Mouse (Mus musculus) spleen, adult 2 months (tissue): ENCODE measurements at regions not wholly inside any gene's neighbourhood (a gene's known extent, or its start where the extent isn't known, plus 50 kb on each side); places are given as distances from the start of the nearest gene placed in this dataset.

Experiments used
- DNase-seq, 2 experiments: peaks; one replicate each; pipeline versions ENCODE4 v3.0.0 to v3.0.0-alpha.2; 2012 to 2021; ENCODE audit warnings: low spot score in 2 of 2, low read depth in 1 of 2
- H3K27ac ChIP-seq: fragments of 200-500 bp; 2 replicates; pipeline ENCODE4 v1.5.1; 2012; ENCODE audit warnings: low read length, inconsistent platforms; ENCODE audit not compliant: insufficient read depth
- H3K27me3 ChIP-seq: fragments of 200-500 bp; 2 replicates; pipeline ENCODE4 v1.6.1; 2012; ENCODE audit warnings: mild to moderate bottlenecking, moderate library complexity, low read length, inconsistent platforms; ENCODE audit not compliant: control insufficient read depth, insufficient read depth
- H3K36me3 ChIP-seq: fragments of 200-500 bp; 2 replicates; pipeline ENCODE4 v1.6.1; 2012; ENCODE audit warnings: mild to moderate bottlenecking, low read length, inconsistent platforms; ENCODE audit not compliant: control insufficient read depth, insufficient read depth
- H3K4me1 ChIP-seq: fragments of 200-500 bp; 2 replicates; pipeline ENCODE4 v1.6.1; 2011; ENCODE audit warnings: inconsistent platforms; ENCODE audit not compliant: control insufficient read depth, insufficient read depth, insufficient read length
- H3K4me3 ChIP-seq: fragments of 200-500 bp; 2 replicates; pipeline ENCODE4 v1.5.1; 2011; ENCODE audit warnings: mild to moderate bottlenecking, inconsistent platforms; ENCODE audit not compliant: insufficient read depth, insufficient read length; ENCODE audit errors: extremely low read depth
- CTCF ChIP-seq: fragments of 200-500 bp; IDR thresholded peaks from 2 replicates; pipeline ENCODE4 v1.5.1; 2011; ENCODE audit warnings: mild to moderate bottlenecking, inconsistent platforms; ENCODE audit not compliant: insufficient read depth, insufficient read length, insufficient replicate concordance; ENCODE audit errors: extremely low read depth
- POLR2A ChIP-seq: fragments of 200-500 bp; IDR thresholded peaks from 2 replicates; pipeline ENCODE4 v1.6.1; 2011; ENCODE audit warnings: low read depth, low read length, inconsistent platforms
- WGBS: fragments of 180-500 bp; shearing (Covaris S2); methylation state at CpG from one replicate; pipeline ENCODE4 v1.1.7; 2018; 5-methylcytosine and 5-hydroxymethylcytosine counted together

DNA sequence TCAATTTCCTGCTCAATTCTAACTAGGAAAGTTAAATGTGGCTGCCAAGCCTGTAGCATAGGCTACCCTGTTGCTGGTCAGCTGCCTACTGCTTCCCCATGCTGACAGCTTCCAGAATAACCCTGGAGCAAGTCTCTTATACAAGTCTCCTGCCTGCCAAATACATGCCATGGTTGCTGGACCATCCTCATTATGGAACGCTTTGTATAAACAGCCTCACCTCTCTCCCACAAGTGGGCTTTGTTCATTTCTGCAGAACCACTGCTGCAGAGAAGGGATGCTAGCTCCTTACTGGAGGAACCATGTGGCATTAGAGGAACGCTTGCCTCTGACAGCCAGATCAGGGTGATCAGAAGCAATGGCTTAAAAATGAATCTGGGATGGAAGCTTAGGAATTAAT, 1492.4 kb upstream of the Gm6569 start:
- H3K27me3 ChIP-seq, result no peaks in the 10 kb centered on the region
- WGBS, result 92% methylated on average over 2 of the region's 2 CpGs
- no peaks in the 10 kb centered on the region for H3K4me1 ChIP-seq
- DNase-seq, result no peak
- H3K36me3 ChIP-seq, result no peaks in the 10 kb centered on the region
- TF ChIP-seq CTCF, result no peak
- TF ChIP-seq POLR2A, result no peak
- no peak overlapping the region for H3K4me3 ChIP-seq
- H3K27ac ChIP-seq, result no peak overlapping the region

DNA sequence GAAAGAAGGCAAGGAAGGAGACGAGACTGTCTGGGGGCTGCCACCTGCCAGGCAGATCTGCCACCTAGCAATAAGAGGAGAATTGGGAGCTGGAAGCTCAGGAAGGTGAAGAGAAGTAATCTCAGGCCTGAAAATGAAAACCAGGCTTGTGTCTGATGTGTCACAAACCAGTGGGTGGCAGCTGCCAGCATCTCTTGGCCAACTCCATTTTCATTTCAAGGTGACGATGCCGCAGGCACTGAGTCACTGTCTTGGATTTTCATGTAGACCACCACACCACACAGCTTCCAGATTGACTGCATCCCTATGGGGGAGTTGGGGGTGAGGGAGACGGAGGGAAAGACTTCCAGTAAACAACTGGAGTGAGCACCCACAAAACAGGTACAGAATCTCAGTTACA, 1491.9 kb upstream of the Gm6569 start:
- WGBS, result 82% methylated on average over 4 of the region's 4 CpGs
- TF ChIP-seq POLR2A (no peak), CTCF (no peak)
- Histone ChIP-seq H3K27me3 (no peaks in the 10 kb centered on the region), H3K4me3 (no peak overlapping the region), H3K27ac (no peak overlapping the region), H3K4me1 (no peaks in the 10 kb centered on the region), H3K36me3 (no peaks in the 10 kb centered on the region)
- DNase-seq, result no peak

DNA sequence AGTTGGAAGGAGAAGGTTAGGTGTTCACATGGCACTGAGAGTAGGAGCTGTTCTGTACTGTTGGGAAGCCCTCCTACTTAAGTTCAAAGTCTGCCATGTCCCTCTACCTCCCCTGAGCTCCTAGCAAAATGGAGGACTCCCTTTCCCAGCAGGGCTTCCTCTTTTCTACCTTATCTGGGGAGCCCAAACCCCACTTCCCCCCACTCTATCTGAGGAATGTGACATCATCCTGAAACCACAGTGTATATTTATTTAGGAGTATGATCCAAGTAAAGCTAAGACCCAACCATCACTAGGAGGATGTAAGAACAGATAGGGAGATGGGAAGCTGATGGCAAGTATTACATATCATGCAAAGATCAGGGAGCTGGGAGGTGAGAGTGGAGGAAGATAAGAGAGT, 1490.6 kb upstream of the Gm6569 start:
- Histone ChIP-seq H3K4me1 (no peaks in the 10 kb centered on the region), H3K36me3 (no peaks in the 10 kb centered on the region), H3K4me3 (no peak overlapping the region), H3K27me3 (no peaks in the 10 kb centered on the region), H3K27ac (no peak overlapping the region)
- DNase-seq, result no peak
- TF ChIP-seq POLR2A (no peak), CTCF (no peak)

DNA sequence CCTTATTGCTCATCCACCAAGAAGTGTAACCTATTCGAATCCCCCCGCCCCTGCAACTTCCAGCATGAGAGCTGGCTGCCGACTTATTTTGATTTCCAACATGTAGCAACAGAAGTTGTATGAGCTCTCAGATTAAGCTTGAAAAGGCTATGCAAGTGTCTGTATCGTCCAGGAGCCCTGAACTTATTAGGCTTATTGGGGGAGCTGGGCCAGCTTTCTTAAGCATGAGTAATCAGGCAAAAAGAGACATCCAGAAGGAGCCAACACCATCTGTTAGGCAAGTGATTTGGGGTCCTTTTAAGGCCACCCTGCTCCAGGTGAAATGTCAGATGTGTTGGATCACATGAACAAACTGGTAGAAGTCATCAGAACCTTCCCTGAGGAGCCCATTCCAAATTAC, 1481.0 kb upstream of the Gm6569 start:
- 69% methylated on average over 4 of the region's 4 CpGs for WGBS
- no peak for DNase-seq
- H3K36me3 ChIP-seq, result no peaks in the 10 kb centered on the region
- TF ChIP-seq POLR2A, result no peak
- TF ChIP-seq CTCF, result no peak
- H3K4me1 ChIP-seq, result no peaks in the 10 kb centered on the region
- no peaks in the 10 kb centered on the region for H3K27me3 ChIP-seq
- no peak overlapping the region for H3K4me3 ChIP-seq
- H3K27ac ChIP-seq, result no peak overlapping the region

DNA sequence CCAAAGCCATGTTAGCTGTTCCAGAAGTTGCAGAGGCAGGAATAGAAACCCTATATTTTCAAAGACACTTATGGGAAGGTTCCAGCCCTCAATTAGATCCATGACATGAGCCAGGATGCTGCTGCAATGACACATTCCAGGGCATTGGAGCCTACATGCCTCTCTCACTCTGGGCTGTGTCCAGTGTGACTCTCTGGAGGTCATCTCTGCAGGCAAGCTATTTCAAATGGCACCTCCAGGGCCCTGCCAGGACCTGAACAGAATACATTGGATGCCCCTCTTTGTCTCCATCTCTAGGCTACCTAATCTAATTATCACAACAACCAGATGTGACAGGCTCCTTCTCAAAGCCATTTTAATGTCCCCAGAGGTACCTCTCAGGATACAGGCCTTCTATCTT, 1478.7 kb upstream of the Gm6569 start:
- Histone ChIP-seq H3K4me3 (no peak overlapping the region), H3K27ac (no peak overlapping the region), H3K4me1 (no peaks in the 10 kb centered on the region), H3K36me3 (no peaks in the 10 kb centered on the region), H3K27me3 (no peaks in the 10 kb centered on the region)
- DNase-seq, result no peak
- no peak for TF ChIP-seq CTCF
- TF ChIP-seq POLR2A, result no peak

DNA sequence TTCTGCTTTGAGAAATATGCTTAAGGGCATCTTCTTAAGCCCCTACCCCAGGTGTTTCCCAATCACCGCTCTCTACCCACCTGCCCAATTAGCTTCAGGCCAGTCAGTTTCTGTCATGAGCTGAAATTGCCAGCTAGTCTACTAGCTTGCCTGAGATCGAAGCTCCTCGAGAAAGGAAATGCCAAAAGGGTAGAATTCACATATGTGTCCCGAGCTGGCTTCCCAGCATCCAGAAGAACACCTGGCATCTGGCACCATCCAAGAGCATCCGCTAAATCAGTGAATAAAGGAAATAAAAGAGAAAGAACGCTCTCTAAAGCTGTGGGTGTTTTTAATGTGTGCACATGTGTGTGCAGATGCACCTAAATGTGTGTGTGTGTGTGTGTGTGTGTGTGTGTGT, 1474.7 kb upstream of the Gm6569 start:
- DNase-seq, result no peak
- Histone ChIP-seq H3K27ac (no peak overlapping the region), H3K27me3 (no peaks in the 10 kb centered on the region), H3K4me3 (no peak overlapping the region), H3K4me1 (no peaks in the 10 kb centered on the region), H3K36me3 (no peaks in the 10 kb centered on the region)
- TF ChIP-seq POLR2A (no peak), CTCF (no peak)
- WGBS, result 80% methylated on average over 6 of the region's 6 CpGs

DNA sequence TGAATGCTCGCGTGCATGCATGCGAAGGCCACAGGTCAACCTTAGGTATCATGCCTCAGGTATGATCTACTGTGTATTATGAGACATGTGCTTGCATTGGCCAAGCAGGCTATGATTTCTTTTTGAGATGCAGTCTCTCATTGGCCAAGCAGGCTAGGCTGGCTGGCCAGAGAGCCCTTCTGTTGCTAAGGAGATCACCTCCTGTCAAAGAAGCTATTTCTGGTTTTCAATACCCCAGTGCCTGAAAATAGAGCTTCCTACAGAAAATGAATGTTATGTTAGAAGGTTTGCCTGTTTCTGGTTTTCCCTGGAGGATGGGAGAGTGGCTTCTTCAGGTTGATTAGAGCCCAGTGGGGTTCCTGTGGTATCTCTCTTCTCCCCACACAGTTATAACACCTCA, 1474.3 kb upstream of the Gm6569 start:
- no peak overlapping the region for H3K4me3 ChIP-seq
- no peak for DNase-seq
- H3K27me3 ChIP-seq, result no peaks in the 10 kb centered on the region
- H3K4me1 ChIP-seq, result no peaks in the 10 kb centered on the region
- TF ChIP-seq CTCF, result no peak
- no peak for TF ChIP-seq POLR2A
- H3K27ac ChIP-seq, result no peak overlapping the region
- no peaks in the 10 kb centered on the region for H3K36me3 ChIP-seq
- WGBS, result 92% methylated on average over 3 of the region's 3 CpGs
